Mouse (Mus musculus) midbrain, embryonic 14.5 days (tissue): Measurements from ENCODE around the gene P2rx2. TPM values are rescaled to one million over a fixed set of nuclear protein-coding genes. Genes with fewer than 3 reads are reported as not detected.

ENCODE experiments used
- ATAC-seq: fragments of 200-750 bp; cut with Nextera tagmentation; 2 replicates; pipeline ENCODE4 v1.8.0; 2017; ENCODE audit warnings: moderate number of reproducible peaks, moderate library complexity; ENCODE audit not compliant: low FRiP score, low TSS enrichment
- DNase-seq: peaks from one replicate; pipeline ENCODE4 v3.0.0-alpha.2; 2015
- H3K27ac ChIP-seq: fragments of 300-500 bp; sonication (generic); replicated peaks from 2 replicates; pipeline ENCODE4 v1.5.1; 2014; ENCODE audit warnings: mild to moderate bottlenecking, low read depth, low read length, moderate library complexity
- H3K27me3 ChIP-seq: fragments of 300-500 bp; sonication (generic); 2 replicates; pipeline ENCODE4 v1.6.1; 2014; ENCODE audit warnings: low read length, control low read depth, mixed read lengths; ENCODE audit not compliant: control insufficient read depth, insufficient read depth
- H3K36me3 ChIP-seq: fragments of 300-500 bp; sonication (generic); 2 replicates; pipeline ENCODE4 v1.6.1; 2014; ENCODE audit warnings: low read length, control low read depth; ENCODE audit not compliant: control insufficient read depth, insufficient read depth
- H3K4me1 ChIP-seq: fragments of 300-500 bp; sonication (generic); 2 replicates; pipeline ENCODE4 v1.6.1; 2014; ENCODE audit warnings: mild to moderate bottlenecking, antibody characterized with exemption, low read length, control low read depth; ENCODE audit not compliant: control insufficient read depth, insufficient read depth
- H3K4me2 ChIP-seq: fragments of 300-500 bp; sonication (generic); 2 replicates; pipeline ENCODE4 v1.6.1; 2014; ENCODE audit warnings: mild to moderate bottlenecking, low read length, moderate library complexity
- H3K4me3 ChIP-seq: fragments of 300-500 bp; sonication (generic); replicated peaks from 2 replicates; pipeline ENCODE4 v1.5.1; 2014; ENCODE audit warnings: low read depth, low read length
- H3K9ac ChIP-seq: fragments of 300-500 bp; sonication (generic); replicated peaks from 2 replicates; pipeline ENCODE4 v1.6.1; 2014; ENCODE audit warnings: mild to moderate bottlenecking, low read length, moderate library complexity
- H3K9me3 ChIP-seq: fragments of 300-500 bp; sonication (generic); 2 replicates; pipeline ENCODE4 v1.6.1; 2016; ENCODE audit warnings: low read length, control low read depth, mixed read lengths; ENCODE audit not compliant: control insufficient read depth
- WGBS: fragments of 180-500 bp; shearing (Covaris S2); extraction: QIAGEN DNeasy Blood & Tissue Kit; methylation state at CpG from one replicate; pipeline ENCODE4 v1.1.7; 2014; 5-methylcytosine and 5-hydroxymethylcytosine counted together
- polyA plus RNA-seq: library from polyadenylated mRNA; unstranded; fragments of >200 nt; fragmentation: Nextera tagmentation; extraction: Ambion mirVana; gene quantifications from 2 replicates; pipeline ENCODE4 v1.2.1, GENCODE M21; 2014

P2rx2 gene
- polyA plus RNA-seq, 1 experiment from 2014 or later = 5.2 TPM

DNA sequence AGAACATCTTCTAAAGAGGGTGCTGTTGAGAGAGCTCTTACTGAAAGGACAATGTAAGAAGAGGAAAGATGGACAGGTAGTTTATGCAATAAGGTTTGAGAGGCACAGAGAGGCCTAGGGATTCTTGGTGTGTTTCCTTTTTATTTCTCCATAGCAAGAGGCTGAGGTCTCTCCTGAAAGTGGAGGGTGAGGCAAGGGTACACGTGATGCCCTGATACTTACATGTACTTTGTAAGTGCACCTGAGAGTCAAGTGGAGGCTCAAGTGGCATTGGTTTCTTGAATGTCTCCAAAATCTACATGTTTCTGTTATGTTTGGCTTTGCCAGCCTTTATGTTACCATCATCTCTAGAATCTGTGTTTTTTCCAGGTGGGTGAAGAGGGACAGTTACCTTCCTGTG is 46.4 kb downstream of the P2rx2 start:
- Histone ChIP-seq H3K9ac (no peak overlapping the region), H3K4me2 (no peak overlapping the region), H3K27ac (no peak overlapping the region), H3K9me3 (no peaks in the 10 kb centered on the region), H3K27me3 (no peaks in the 10 kb centered on the region), H3K4me3 (no peak overlapping the region), H3K4me1 (no peaks in the 10 kb centered on the region), H3K36me3 (peaks cover 36% of the 10 kb centered on the region)
- WGBS = 95% methylated on average over 1 of the region's 1 CpGs
- DNase-seq (no peak), ATAC-seq (no peak)

GRCm38 (mm10) chr5:110291649-110292048 is 51.4 kb downstream of the P2rx2 start:
- 97% methylated on average over 1 of the region's 1 CpGs for WGBS
- Histone ChIP-seq H3K4me3 (no peak overlapping the region), H3K4me1 (0 out of 2 replicates have a peak, but pooled peaks cover under 1% of the 10 kb centered on the region), H3K36me3 (peaks cover 12% of the 10 kb centered on the region; the same call in 1 of the 2 replicates), H3K27ac (no peak overlapping the region), H3K9ac (no peak overlapping the region), H3K27me3 (no peaks in the 10 kb centered on the region), H3K4me2 (no peak overlapping the region), H3K9me3 (no peaks in the 10 kb centered on the region)
- DNase-seq (no peak), ATAC-seq (no peak)

Other genes with a start within 250 kb of the P2rx2 start
- 0.55 and 0.80 TPM in 2 replicates for gene Gm35315, start 248.8 kb downstream of the P2rx2 start, polyA plus RNA-seq
- gene Plcxd1, start 243.2 kb downstream of the P2rx2 start, polyA plus RNA-seq = 1.9 and 3.5 TPM in 2 replicates
- 50.8 and 64.3 TPM in 2 replicates for gene Gtpbp6, start 235.0 kb downstream of the P2rx2 start, polyA plus RNA-seq
- 15.9 and 20.0 TPM in 2 replicates for gene Zfp605, start 233.1 kb downstream of the P2rx2 start, polyA plus RNA-seq
- gene Chfr, start 207.4 kb downstream of the P2rx2 start, polyA plus RNA-seq = 82.9 and 113 TPM in 2 replicates
- 21.2 and 29.4 TPM in 2 replicates for gene Golga3, start 166.5 kb downstream of the P2rx2 start, polyA plus RNA-seq
- 26.9 and 27.8 TPM in 2 replicates for gene Ankle2, start 112.2 kb downstream of the P2rx2 start, polyA plus RNA-seq
- 109 and 113 TPM in 2 replicates for gene Pgam5, start 73.3 kb downstream of the P2rx2 start, polyA plus RNA-seq
- 10.4 and 10.8 TPM in 2 replicates for gene Pxmp2, start 57.0 kb downstream of the P2rx2 start, polyA plus RNA-seq
- 7.8 and 8.4 TPM in 2 replicates for gene Pole, start 56.9 kb downstream of the P2rx2 start, polyA plus RNA-seq
- not detected in 2 replicates for gene Lrcol1, start 1.5 kb upstream of the P2rx2 start, polyA plus RNA-seq
- 20.7 and 22.0 TPM in 2 replicates for gene Fbrsl1, start 105.3 kb upstream of the P2rx2 start, polyA plus RNA-seq
- 19.4 and 23.7 TPM in 2 replicates for gene Galnt9, start 201.1 kb upstream of the P2rx2 start, polyA plus RNA-seq